Mouse (Mus musculus): ENCODE data around the gene Lmx1a. TPM values are rescaled to one million over a fixed set of nuclear protein-coding genes. Genes with fewer than 3 reads are reported as not detected.

The Lmx1a gene
- polyA plus RNA-seq, 1 experiment from 2014 or later: not detected

- Histone ChIP-seq H3K27me3 (ENCODE audit: control insufficient read depth, insufficient read depth, low read length) (no peaks in the 10 kb centered on the region), H3K27ac (replicated peaks in 1 of 2; ENCODE audit: control insufficient read depth in 1 of 2, insufficient read depth in 1 of 2, low read depth in 2 of 2, low read length in 2 of 2) (no peak overlapping the region), H3K9me3 (ENCODE audit: control insufficient read depth, low read length) (no peaks in the 10 kb centered on the region), H3K36me3 (ENCODE audit: control insufficient read depth, insufficient read depth, low read length) (no peaks in the 10 kb centered on the region), H3K4me2 (ENCODE audit: low read length) (no peak overlapping the region), H3K9ac (ENCODE audit: low read length) (no peak overlapping the region), H3K4me3 (ENCODE audit: control insufficient read depth in 1 of 2, insufficient read depth in 1 of 2, low read depth in 1 of 2, low read length in 2 of 2) (no peak overlapping the region), H3K4me1 (ENCODE audit: control insufficient read depth in 2 of 2, insufficient read depth in 2 of 2, low read length in 2 of 2) (no peaks in the 10 kb centered on the region)
- WGBS: 27% methylated on average over 7 of the region's 7 CpGs
- no peak for ATAC-seq (ENCODE audit: insufficient number of reproducible peaks, insufficient read depth, low FRiP score, low read depth)
These were observed 207.2 kb downstream of the Lmx1a start for GRCm38 (mm10) chr1:167896234-167896633.

Other genes with a start within 250 kb of the Lmx1a start
- 0.30 and 0.47 TPM in 2 replicates for gene Lrrc52, start 222.5 kb upstream of the Lmx1a start, polyA plus RNA-seq (2014; fragmentation: Nextera tagmentation; extraction: Ambion mirVana)
- 1.2 and 1.4 TPM in 2 replicates for gene Rxrg, start 90.9 kb upstream of the Lmx1a start, polyA plus RNA-seq (2014; fragmentation: Nextera tagmentation; extraction: Ambion mirVana)